Mouse (Mus musculus): ENCODE data around the gene Glt8d1. TPM values are rescaled to one million over a fixed set of nuclear protein-coding genes. Genes with fewer than 3 reads are reported as not detected.

Glt8d1 gene
- polyA plus RNA-seq, 1 experiment: 23.1 TPM

DNA sequence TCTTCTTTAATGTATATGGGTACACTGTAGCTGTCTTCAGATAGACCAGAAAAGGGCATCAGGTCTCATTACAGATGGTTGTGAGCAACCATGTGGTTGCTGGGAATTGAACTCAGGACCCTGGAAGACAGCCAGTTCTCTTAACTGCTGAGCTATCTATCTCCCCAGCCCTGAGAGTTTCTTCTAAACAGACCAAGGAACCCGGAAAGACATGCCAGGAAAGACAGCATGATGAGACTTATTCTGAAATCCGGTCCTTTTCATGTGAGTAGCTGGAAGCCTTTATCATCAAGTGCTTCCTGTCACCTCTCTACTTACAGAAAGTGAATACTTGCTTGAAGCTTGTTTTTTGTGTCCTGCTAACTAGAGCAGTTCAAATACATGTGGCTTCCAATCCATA, 3.3 kb downstream of the Glt8d1 start:
- TF ChIP-seq USF1 (IDR thresholded peaks at IDR 0.05; ENCODE audit: low read depth): no peak
- TF ChIP-seq E2F4 (IDR thresholded peaks at IDR 0.05; ENCODE audit: insufficient read depth): no peak
- no peak for TF ChIP-seq MYOD1 (IDR thresholded peaks at IDR 0.05; ENCODE audit: control insufficient read depth in 1 of 3, insufficient read length in 2 of 3, low read depth in 2 of 3)
- no peak for TF ChIP-seq POLR2A (IDR thresholded peaks at IDR 0.05; ENCODE audit: insufficient read length, low read depth)
- TF ChIP-seq TCF12 (IDR thresholded peaks at IDR 0.05; ENCODE audit: insufficient read depth, poor library complexity, severe bottlenecking): no peak
- no peak for TF ChIP-seq CEBPB (IDR thresholded peaks at IDR 0.05; ENCODE audit: insufficient read depth, poor library complexity, severe bottlenecking)
- TF ChIP-seq REST (IDR thresholded peaks at IDR 0.05; ENCODE audit: insufficient read depth, insufficient read length): no peak
- Histone ChIP-seq H3K79me2 (ENCODE audit: control insufficient read depth, insufficient read depth) (peaks cover 16% of the 10 kb centered on the region), H3K4me3 (no peak overlapping the region), H3K4me2 (ENCODE audit: low read depth) (no peak overlapping the region), H3K27me3 (ENCODE audit: control insufficient read depth, insufficient read depth, insufficient read length) (no peaks in the 10 kb centered on the region), H3ac (ENCODE audit: control insufficient read depth, insufficient read length) (no peak overlapping the region), H3K36me3 (ENCODE audit: control insufficient read depth, insufficient read depth) (no peaks in the 10 kb centered on the region)

- H3K27me3 ChIP-seq (ENCODE audit: control insufficient read depth, insufficient read depth, insufficient read length): no peaks in the 10 kb centered on the region
- no peak for TF ChIP-seq TCF12 (IDR thresholded peaks at IDR 0.05; ENCODE audit: insufficient read depth, poor library complexity, severe bottlenecking)
- TF ChIP-seq REST (IDR thresholded peaks at IDR 0.05; ENCODE audit: insufficient read depth, insufficient read length): no peak
- no peak for TF ChIP-seq CEBPB (IDR thresholded peaks at IDR 0.05; ENCODE audit: insufficient read depth, poor library complexity, severe bottlenecking)
- no peak for TF ChIP-seq MAX (IDR thresholded peaks at IDR 0.05; ENCODE audit: low read depth)
- TF ChIP-seq POLR2AphosphoS2 (IDR thresholded peaks at IDR 0.05; ENCODE audit: insufficient read length, low read depth): no peak
- TF ChIP-seq SRF (IDR thresholded peaks at IDR 0.05; ENCODE audit: control insufficient read depth, insufficient read length, low read depth): no peak
- no peak for TF ChIP-seq E2F4 (IDR thresholded peaks at IDR 0.05; ENCODE audit: insufficient read depth)
- no peak for TF ChIP-seq POLR2A (IDR thresholded peaks at IDR 0.05; ENCODE audit: insufficient read length, low read depth)
- TF ChIP-seq MYOD1 (IDR thresholded peaks at IDR 0.05; ENCODE audit: control insufficient read depth in 1 of 3, insufficient read length in 2 of 3, low read depth in 2 of 3): no peak
- no peak for TF ChIP-seq TCF3 (IDR thresholded peaks at IDR 0.05; ENCODE audit: insufficient read length, low read depth)
- H3K4me3 ChIP-seq: no peak overlapping the region
- H3K4me2 ChIP-seq (ENCODE audit: low read depth): no peak overlapping the region
- H3K79me2 ChIP-seq (ENCODE audit: control insufficient read depth, insufficient read depth): no peaks in the 10 kb centered on the region
- H3K36me3 ChIP-seq (ENCODE audit: control insufficient read depth, insufficient read depth): peaks cover 19% of the 10 kb centered on the region
- H3ac ChIP-seq (ENCODE audit: control insufficient read depth, insufficient read length): no peak overlapping the region
Measured at GRCm38 (mm10) chr14:31006779-31007178, 5.6 kb downstream of the Glt8d1 start.

DNA sequence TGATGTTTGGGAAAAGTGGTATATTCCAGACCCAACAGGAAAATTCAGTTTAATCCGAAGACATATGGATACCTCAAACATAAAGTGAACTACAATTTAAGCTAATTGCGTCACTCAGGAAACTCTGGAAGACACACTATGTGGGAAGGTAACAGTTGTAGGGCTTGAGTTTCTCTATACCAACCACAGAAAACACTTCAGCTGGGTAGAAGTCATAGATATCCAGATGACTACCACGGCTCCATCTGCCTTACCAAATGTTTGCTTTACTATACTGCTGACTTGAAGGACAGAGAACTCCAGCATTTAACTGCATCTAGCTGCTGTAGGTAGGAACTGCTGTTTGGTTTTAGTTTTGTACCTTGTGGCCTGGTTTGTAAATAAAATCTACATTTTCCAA, 10.4 kb downstream of the Glt8d1 start:
- H3K4me3 ChIP-seq: no peak overlapping the region
- TF ChIP-seq SRF (IDR thresholded peaks at IDR 0.05; ENCODE audit: control insufficient read depth, insufficient read length, low read depth) (no peak), MAX (IDR thresholded peaks at IDR 0.05; ENCODE audit: low read depth) (no peak), POLR2A (IDR thresholded peaks at IDR 0.05; ENCODE audit: insufficient read length, low read depth) (no peak), REST (IDR thresholded peaks at IDR 0.05; ENCODE audit: insufficient read depth, insufficient read length) (no peak), TCF3 (IDR thresholded peaks at IDR 0.05; ENCODE audit: insufficient read length, low read depth) (no peak), CEBPB (IDR thresholded peaks at IDR 0.05; ENCODE audit: insufficient read depth, poor library complexity, severe bottlenecking) (no peak), USF1 (IDR thresholded peaks at IDR 0.05; ENCODE audit: low read depth) (no peak), E2F4 (IDR thresholded peaks at IDR 0.05; ENCODE audit: insufficient read depth) (no peak)
- H3K79me2 ChIP-seq (ENCODE audit: control insufficient read depth, insufficient read depth): peaks cover 8% of the 10 kb centered on the region
- H3ac ChIP-seq (ENCODE audit: control insufficient read depth, insufficient read length): no peak overlapping the region
- peaks cover 67% of the 10 kb centered on the region for H3K36me3 ChIP-seq (ENCODE audit: control insufficient read depth, insufficient read depth)
- no peak overlapping the region for H3K4me2 ChIP-seq (ENCODE audit: low read depth)
- no peaks in the 10 kb centered on the region for H3K27me3 ChIP-seq (ENCODE audit: control insufficient read depth, insufficient read depth, insufficient read length)

DNA sequence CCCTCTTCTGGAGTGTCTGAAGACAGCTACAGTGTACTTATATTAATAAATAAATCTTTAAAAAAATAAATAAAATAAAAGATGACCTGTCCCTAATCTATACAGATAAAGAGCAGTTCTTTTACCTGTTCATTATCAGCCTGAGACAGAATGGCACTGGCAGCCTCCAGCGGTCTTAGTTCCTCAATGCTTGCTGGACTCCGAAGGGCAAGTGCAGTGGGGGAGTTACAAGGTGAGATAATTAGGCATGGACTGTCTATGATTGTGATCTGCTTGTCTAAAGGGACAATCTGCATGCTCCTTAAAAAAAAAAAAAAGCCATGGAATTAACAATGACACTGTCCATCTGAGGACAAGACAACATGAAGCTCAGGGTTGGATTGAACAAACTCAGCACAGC, 12.7 kb downstream of the Glt8d1 start:
- Histone ChIP-seq H3ac (ENCODE audit: control insufficient read depth, insufficient read length) (no peak overlapping the region), H3K4me2 (ENCODE audit: low read depth) (no peak overlapping the region), H3K4me3 (no peak overlapping the region), H3K36me3 (ENCODE audit: control insufficient read depth, insufficient read depth) (peaks cover 78% of the 10 kb centered on the region), H3K79me2 (ENCODE audit: control insufficient read depth, insufficient read depth) (peaks cover 30% of the 10 kb centered on the region), H3K27me3 (ENCODE audit: control insufficient read depth, insufficient read depth, insufficient read length) (no peaks in the 10 kb centered on the region)
- TF ChIP-seq REST (IDR thresholded peaks at IDR 0.05; ENCODE audit: insufficient read depth, insufficient read length): no peak
- TF ChIP-seq MYOD1 (IDR thresholded peaks at IDR 0.05; ENCODE audit: control insufficient read depth in 1 of 3, insufficient read length in 2 of 3, low read depth in 2 of 3): no peak
- no peak for TF ChIP-seq E2F4 (IDR thresholded peaks at IDR 0.05; ENCODE audit: insufficient read depth)
- no peak for TF ChIP-seq TCF3 (IDR thresholded peaks at IDR 0.05; ENCODE audit: insufficient read length, low read depth)
- no peak for TF ChIP-seq CEBPB (IDR thresholded peaks at IDR 0.05; ENCODE audit: insufficient read depth, poor library complexity, severe bottlenecking)

- Histone ChIP-seq H3K4me3 (no peak overlapping the region), H3K79me2 (ENCODE audit: control insufficient read depth, insufficient read depth) (peaks cover 47% of the 10 kb centered on the region), H3ac (ENCODE audit: control insufficient read depth, insufficient read length) (no peak overlapping the region), H3K27me3 (ENCODE audit: control insufficient read depth, insufficient read depth, insufficient read length) (no peaks in the 10 kb centered on the region), H3K4me2 (ENCODE audit: low read depth) (no peak overlapping the region), H3K36me3 (ENCODE audit: control insufficient read depth, insufficient read depth) (peaks cover 66% of the 10 kb centered on the region)
- no peak for TF ChIP-seq CEBPB (IDR thresholded peaks at IDR 0.05; ENCODE audit: insufficient read depth, poor library complexity, severe bottlenecking)
- no peak for TF ChIP-seq TCF12 (IDR thresholded peaks at IDR 0.05; ENCODE audit: insufficient read depth, poor library complexity, severe bottlenecking)
- no peak for TF ChIP-seq USF1 (IDR thresholded peaks at IDR 0.05; ENCODE audit: low read depth)
- no peak for TF ChIP-seq POLR2AphosphoS2 (IDR thresholded peaks at IDR 0.05; ENCODE audit: insufficient read length, low read depth)
- no peak for TF ChIP-seq POLR2A (IDR thresholded peaks at IDR 0.05; ENCODE audit: insufficient read length, low read depth)
- TF ChIP-seq MYOD1 (IDR thresholded peaks at IDR 0.05; ENCODE audit: control insufficient read depth in 1 of 3, insufficient read length in 2 of 3, low read depth in 2 of 3): no peak
- no peak for TF ChIP-seq TCF3 (IDR thresholded peaks at IDR 0.05; ENCODE audit: insufficient read length, low read depth)
- TF ChIP-seq MYOG (IDR thresholded peaks at IDR 0.05; ENCODE audit: control insufficient read depth in 1 of 3, insufficient read depth in 1 of 3, insufficient read length in 2 of 3, low read depth in 2 of 3): no peak
- TF ChIP-seq MAX (IDR thresholded peaks at IDR 0.05; ENCODE audit: low read depth): no peak
- TF ChIP-seq E2F4 (IDR thresholded peaks at IDR 0.05; ENCODE audit: insufficient read depth): no peak
- TF ChIP-seq SRF (IDR thresholded peaks at IDR 0.05; ENCODE audit: control insufficient read depth, insufficient read length, low read depth): no peak
- TF ChIP-seq REST (IDR thresholded peaks at IDR 0.05; ENCODE audit: insufficient read depth, insufficient read length): no peak
Measured at GRCm38 (mm10) chr14:31016063-31016462, 14.9 kb downstream of the Glt8d1 start.
